Mouse (Mus musculus) megakaryocyte, embryonic 14.5 days (primary cell): ENCODE results near the gene Fcgr4. TPM values are rescaled to one million over a fixed set of nuclear protein-coding genes. Genes with fewer than 3 reads are reported as not detected.
"Not testable (repeated sequence)": the region's sequence is repeated elsewhere in the genome, so short reads cannot be mapped to it uniquely, and the experiment has no call there.

ENCODE experiments used
- H3K27me3 ChIP-seq: replicated peaks from 2 replicates; pipeline ENCODE3; 2012; ENCODE audit warnings: inconsistent platforms
- H3K36me3 ChIP-seq: replicated peaks from 2 replicates; pipeline ENCODE3; 2012; ENCODE audit warnings: low read length, inconsistent platforms, mixed read lengths
- H3K4me1 ChIP-seq: 2 replicates; pipeline ENCODE4 v1.6.1; 2012; ENCODE audit warnings: inconsistent platforms
- H3K4me3 ChIP-seq: replicated peaks from 2 replicates; pipeline ENCODE3; 2012; ENCODE audit warnings: moderate library complexity, mild to moderate bottlenecking, inconsistent platforms
- H3K9me3 ChIP-seq: 2 replicates; pipeline ENCODE4 v1.6.1; 2012; ENCODE audit warnings: inconsistent platforms
- FLI1 ChIP-seq: IDR thresholded peaks from 2 replicates; pipeline ENCODE4 v1.6.1; 2012; ENCODE audit warnings: low read length, inconsistent platforms, mixed read lengths
- GATA1 ChIP-seq: IDR thresholded peaks from 3 replicates; pipeline ENCODE4 v1.6.1; 2012; ENCODE audit warnings: mixed read lengths, low read length, inconsistent platforms, borderline replicate concordance
- polyA plus RNA-seq: library from polyadenylated mRNA; stranded (reverse); fragments of >175 nt; gene quantifications from 2 replicates; pipeline ENCODE4 v1.2.3, GENCODE M21; 2012; ENCODE audit warnings: low replicate concordance; ENCODE audit not compliant: insufficient read depth

Gene Fcgr4
- polyA plus RNA-seq, 1 experiment, result 0.07 TPM

- H3K27me3 ChIP-seq, result peaks cover 3% of the 10 kb centered on the region
- no peak for TF ChIP-seq FLI1
- TF ChIP-seq GATA1, result no peak
- H3K9me3 ChIP-seq, result no peaks in the 10 kb centered on the region
- peaks cover 3% of the 10 kb centered on the region; the same call in 1 of the 2 replicates for H3K4me1 ChIP-seq
- H3K4me3 ChIP-seq, result peak overlapping the region; percentile 88
- no peaks in the 10 kb centered on the region for H3K36me3 ChIP-seq
These were observed 26.4 kb downstream of the Fcgr4 start for GRCm38 (mm10) chr1:171045079-171045465.

GRCm38 (mm10) chr1:171046501-171046900 is 27.8 kb downstream of the Fcgr4 start:
- Histone ChIP-seq H3K4me3 (no peak overlapping the region), H3K4me1 (peaks cover 12% of the 10 kb centered on the region; the same call in 1 of the 2 replicates), H3K27me3 (no peaks in the 10 kb centered on the region), H3K36me3 (no peaks in the 10 kb centered on the region), H3K9me3 (no peaks in the 10 kb centered on the region)
- TF ChIP-seq FLI1 (no peak), GATA1 (no peak)

GRCm38 (mm10) chr1:171049263-171049662 is 30.5 kb downstream of the Fcgr4 start:
- peaks cover 10% of the 10 kb centered on the region; the same call in 1 of the 2 replicates for H3K4me1 ChIP-seq
- no peaks in the 10 kb centered on the region for H3K9me3 ChIP-seq
- TF ChIP-seq GATA1, result no peak
- TF ChIP-seq FLI1, result no peak
- no peaks in the 10 kb centered on the region for H3K27me3 ChIP-seq
- no peak overlapping the region for H3K4me3 ChIP-seq
- no peaks in the 10 kb centered on the region for H3K36me3 ChIP-seq

GRCm38 (mm10) chr1:171050774-171051173 is 32.1 kb downstream of the Fcgr4 start:
- Histone ChIP-seq H3K27me3 (no peaks in the 10 kb centered on the region), H3K4me3 (no peak overlapping the region), H3K36me3 (no peaks in the 10 kb centered on the region), H3K9me3 (no peaks in the 10 kb centered on the region), H3K4me1 (peaks cover 9% of the 10 kb centered on the region; the same call in 1 of the 2 replicates)
- TF ChIP-seq FLI1, result no peak
- no peak for TF ChIP-seq GATA1

GRCm38 (mm10) chr1:171053305-171053704 is 34.6 kb downstream of the Fcgr4 start:
- Histone ChIP-seq H3K4me3 (no peak overlapping the region), H3K4me1 (peaks cover 9% of the 10 kb centered on the region; the same call in 1 of the 2 replicates), H3K9me3 (no peaks in the 10 kb centered on the region), H3K36me3 (no peaks in the 10 kb centered on the region), H3K27me3 (no peaks in the 10 kb centered on the region)
- TF ChIP-seq FLI1 (no peak), GATA1 (no peak)

GRCm38 (mm10) chr1:171057253-171057652 is 38.5 kb downstream of the Fcgr4 start:
- Histone ChIP-seq H3K36me3 (no peaks in the 10 kb centered on the region), H3K27me3 (no peaks in the 10 kb centered on the region), H3K4me1 (peaks cover 24% of the 10 kb centered on the region), H3K4me3 (no peak overlapping the region), H3K9me3 (no peaks in the 10 kb centered on the region)
- TF ChIP-seq FLI1, result no peak
- no peak for TF ChIP-seq GATA1

- H3K4me3 ChIP-seq, result peak overlapping the region; percentile 80
These were observed 40.5 kb downstream of the Fcgr4 start for GRCm38 (mm10) chr1:171059203-171059602.

GRCm38 (mm10) chr1:171060392-171060791 is 41.7 kb downstream of the Fcgr4 start:
- H3K9me3 ChIP-seq, result peaks cover 8% of the 10 kb centered on the region
- H3K36me3 ChIP-seq, result no peaks in the 10 kb centered on the region
- peaks cover 28% of the 10 kb centered on the region for H3K4me1 ChIP-seq
- peaks cover 6% of the 10 kb centered on the region for H3K27me3 ChIP-seq
- H3K4me3 ChIP-seq, result no peak overlapping the region
- TF ChIP-seq FLI1, result no peak
- TF ChIP-seq GATA1, result no peak

More at GRCm38 (mm10) chr1:171059203-171059602, 40.5 kb downstream of the Fcgr4 start:
- TF ChIP-seq GATA1 (no peak), FLI1 (no peak)
- peaks cover 8% of the 10 kb centered on the region for H3K9me3 ChIP-seq
- peaks cover 4% of the 10 kb centered on the region for H3K27me3 ChIP-seq
- H3K4me1 ChIP-seq, result peaks cover 24% of the 10 kb centered on the region
- no peaks in the 10 kb centered on the region for H3K36me3 ChIP-seq

GRCm38 (mm10) chr1:171061566-171061965 is 42.8 kb downstream of the Fcgr4 start:
- TF ChIP-seq FLI1 (no peak), GATA1 (no peak)

GRCm38 (mm10) chr1:171063569-171064490 is 45.1 kb downstream of the Fcgr4 start:
- H3K4me3 ChIP-seq, result not testable (repeated sequence)
- peaks cover 22% of the 10 kb centered on the region for H3K4me1 ChIP-seq

More at GRCm38 (mm10) chr1:171061566-171061965, 42.8 kb downstream of the Fcgr4 start:
- H3K4me1 ChIP-seq, result peaks cover 28% of the 10 kb centered on the region
- no peak overlapping the region for H3K4me3 ChIP-seq
- H3K27me3 ChIP-seq, result peaks cover 6% of the 10 kb centered on the region
- peaks cover 10% of the 10 kb centered on the region for H3K9me3 ChIP-seq
- no peaks in the 10 kb centered on the region for H3K36me3 ChIP-seq

GRCm38 (mm10) chr1:171064491-171065242 is 45.9 kb downstream of the Fcgr4 start, which contains the start of gene Fcgr3:
Fcgr3 (minus strand) TSS chr1:171064935.
- H3K36me3 ChIP-seq, H3K27me3 ChIP-seq: not testable (repeated sequence)
- Histone ChIP-seq H3K9me3 (peaks cover 17% of the 10 kb centered on the region), H3K4me1 (peaks cover 14% of the 10 kb centered on the region), H3K4me3 (peak within 1 kb of the TSS; percentile 83)

More at GRCm38 (mm10) chr1:171063569-171064490, 45.1 kb downstream of the Fcgr4 start:
- peaks cover 13% of the 10 kb centered on the region for H3K9me3 ChIP-seq
- not testable (repeated sequence) for H3K36me3 ChIP-seq, H3K27me3 ChIP-seq

- not testable (repeated sequence) for H3K36me3 ChIP-seq, H3K4me3 ChIP-seq
- H3K9me3 ChIP-seq, result peaks cover 18% of the 10 kb centered on the region
These were observed 46.5 kb downstream of the Fcgr4 start for GRCm38 (mm10) chr1:171065243-171065587.

GRCm38 (mm10) chr1:171065768-171066167 is 47.0 kb downstream of the Fcgr4 start:
- peaks cover 18% of the 10 kb centered on the region for H3K9me3 ChIP-seq
- H3K4me1 ChIP-seq, H3K4me3 ChIP-seq: not testable (repeated sequence)

More at GRCm38 (mm10) chr1:171065243-171065587, 46.5 kb downstream of the Fcgr4 start:
- not testable (repeated sequence) for H3K4me1 ChIP-seq, H3K27me3 ChIP-seq

GRCm38 (mm10) chr1:171066583-171066982 is 47.9 kb downstream of the Fcgr4 start:
- Histone ChIP-seq H3K27me3 (peaks cover 11% of the 10 kb centered on the region), H3K9me3 (peaks cover 18% of the 10 kb centered on the region)
- H3K4me1 ChIP-seq, H3K36me3 ChIP-seq, H3K4me3 ChIP-seq: not testable (repeated sequence)

More at GRCm38 (mm10) chr1:171065768-171066167, 47.0 kb downstream of the Fcgr4 start:
- H3K36me3 ChIP-seq, H3K27me3 ChIP-seq: not testable (repeated sequence)
